Mouse (Mus musculus) embryo, embryonic 10.5 days (tissue): ENCODE data around the gene Olfr68.
"Not testable (repeated sequence)": the region's sequence is repeated elsewhere in the genome, so short reads cannot be mapped to it uniquely, and the experiment has no call there.

Source experiments
- DNase-seq: peaks from one replicate; pipeline ENCODE4 v3.0.0-alpha.2; 2015; ENCODE audit warnings: low spot score

Olfr68 gene

GRCm38 (mm10) chr7:103767687-103768086, 11.8 kb downstream of the Olfr68 start:
- DNase-seq: not testable (repeated sequence)

GRCm38 (mm10) chr7:103762212-103762611, 17.3 kb downstream of the Olfr68 start:
- not testable (repeated sequence) for DNase-seq

GRCm38 (mm10) chr7:103757233-103757632, 22.3 kb downstream of the Olfr68 start, which contains the start of gene Olfr630:
TSS of gene Olfr630 (minus strand) at chr7:103757333.
- DNase-seq: no peak

- DNase-seq: no peak
These were observed 34.7 kb downstream of the Olfr68 start, which contains the start of gene Olfr629 for GRCm38 (mm10) chr7:103744843-103745242. TSS of gene Olfr629 (minus strand) at chr7:103744943.

GRCm38 (mm10) chr7:103730074-103730473, 49.4 kb downstream of the Olfr68 start, which contains the start of gene Olfr628:
TSS of gene Olfr628 (plus strand) at chr7:103730374.
- no peak for DNase-seq
